Mouse (Mus musculus): ENCODE measurements around the gene Pigr. TPM values are rescaled to one million over a fixed set of nuclear protein-coding genes. Genes with fewer than 3 reads are reported as not detected.

The Pigr gene
- total RNA-seq, 2 experiments from 2014 or later: not detected

DNA sequence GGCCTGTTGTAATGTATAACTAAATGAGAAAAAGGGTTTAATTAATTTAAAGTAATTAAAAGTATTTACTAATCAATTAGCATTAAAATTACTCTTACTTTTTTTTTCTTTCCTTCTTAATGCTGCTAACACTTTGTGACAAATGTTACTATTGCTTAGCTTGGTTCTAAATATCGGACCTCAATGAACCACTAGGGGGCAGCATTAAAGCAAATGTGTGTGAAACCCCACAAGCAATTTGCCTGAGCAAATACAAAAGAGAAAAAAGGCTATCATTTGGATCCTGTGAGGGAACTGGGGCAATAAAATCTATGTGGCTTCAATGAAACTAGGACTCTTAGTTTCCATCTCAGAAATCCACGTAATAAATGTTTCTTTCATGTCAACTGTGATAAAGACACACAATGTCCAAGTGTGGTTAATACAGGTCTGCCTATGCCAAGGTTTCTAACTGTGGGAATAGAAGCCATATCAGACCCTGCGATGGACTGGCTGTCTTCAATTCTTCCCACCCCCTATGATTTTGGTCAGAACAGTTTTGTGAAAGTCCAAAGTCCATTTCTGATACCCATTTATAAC, 50.5 kb downstream of the Pigr start:
- ATAC-seq (replicated peaks; ENCODE audit: poor library complexity): peak; percentile 44; the same call in 1 of the 2 replicates

DNA sequence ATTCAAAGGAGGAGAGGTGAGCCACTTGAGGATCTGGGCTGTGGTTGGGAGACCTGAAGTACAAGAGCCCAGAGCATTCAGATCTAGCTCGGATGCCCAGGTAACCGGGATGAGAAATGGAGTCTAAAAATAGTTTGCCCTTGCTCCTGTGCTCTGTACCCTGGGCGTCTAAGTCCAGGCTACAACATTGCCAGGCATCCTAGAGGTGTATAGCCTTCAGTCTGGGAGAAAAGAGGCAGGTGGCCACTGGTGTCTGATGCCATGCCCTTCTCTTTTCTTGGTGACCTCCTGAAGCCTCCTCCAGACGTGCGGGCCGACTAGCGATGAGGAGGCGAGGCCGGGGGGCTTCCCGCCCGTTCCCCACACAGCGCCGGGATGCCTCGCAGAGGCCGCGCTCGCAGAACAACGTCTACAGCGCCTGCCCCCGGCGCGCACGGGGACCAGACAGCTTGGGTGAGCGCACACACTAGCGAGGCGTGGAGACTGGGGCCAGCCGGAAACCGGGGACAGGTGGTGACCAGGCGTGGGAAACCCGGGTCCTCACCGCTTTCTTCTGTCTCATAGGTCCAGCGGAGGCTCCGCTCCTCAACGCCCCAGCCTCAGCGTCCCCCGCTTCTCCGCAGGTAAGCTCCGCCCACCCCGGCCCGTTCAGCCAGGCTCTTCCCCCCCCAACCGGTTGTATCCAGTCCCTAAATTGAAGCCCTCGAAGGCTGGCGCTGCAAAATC, 51.6 kb downstream of the Pigr start:
- ATAC-seq (replicated peaks; ENCODE audit: poor library complexity): peak; percentile 35

DNA sequence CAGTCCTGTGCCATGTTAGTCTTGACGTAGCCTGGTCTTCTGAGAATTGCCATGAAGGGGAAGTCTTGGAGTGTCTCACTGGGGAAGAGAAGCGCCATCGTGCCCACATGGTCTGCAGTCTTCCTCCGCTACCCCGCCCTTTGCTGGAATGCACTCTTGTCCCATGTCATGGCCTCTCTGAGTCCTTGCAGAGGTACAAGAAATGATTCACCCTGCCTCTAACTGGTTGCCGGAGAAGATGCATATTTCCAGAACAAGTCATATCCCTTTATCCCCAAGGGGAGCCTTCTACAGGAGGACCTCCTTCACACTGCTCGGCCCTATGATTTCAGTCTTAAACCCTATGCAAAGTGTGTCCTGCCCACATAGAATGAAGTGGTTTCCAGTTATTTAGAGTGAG, 53.4 kb downstream of the Pigr start:
- no peak for ATAC-seq (replicated peaks; ENCODE audit: poor library complexity)

DNA sequence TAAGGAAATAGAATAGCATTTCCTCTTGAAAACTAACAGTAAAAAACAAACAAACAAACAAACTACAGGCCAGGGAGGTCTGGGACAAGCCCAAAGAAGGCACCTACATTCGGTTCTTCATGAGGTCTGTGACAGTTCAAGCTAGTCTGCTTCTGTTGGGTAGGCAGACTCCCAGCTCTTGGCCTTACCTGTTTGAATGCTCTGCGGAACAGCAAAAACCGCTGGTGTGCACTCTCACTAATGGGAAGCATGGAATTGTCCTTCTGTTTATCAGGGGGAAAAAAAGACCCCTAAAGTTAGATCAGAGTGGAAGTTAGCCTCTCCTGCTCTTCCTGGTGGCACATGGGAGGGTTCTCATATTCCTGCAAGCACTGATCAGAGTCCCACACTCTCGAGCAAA, 56.7 kb downstream of the Pigr start:
- no peak for ATAC-seq (replicated peaks; ENCODE audit: poor library complexity)

DNA sequence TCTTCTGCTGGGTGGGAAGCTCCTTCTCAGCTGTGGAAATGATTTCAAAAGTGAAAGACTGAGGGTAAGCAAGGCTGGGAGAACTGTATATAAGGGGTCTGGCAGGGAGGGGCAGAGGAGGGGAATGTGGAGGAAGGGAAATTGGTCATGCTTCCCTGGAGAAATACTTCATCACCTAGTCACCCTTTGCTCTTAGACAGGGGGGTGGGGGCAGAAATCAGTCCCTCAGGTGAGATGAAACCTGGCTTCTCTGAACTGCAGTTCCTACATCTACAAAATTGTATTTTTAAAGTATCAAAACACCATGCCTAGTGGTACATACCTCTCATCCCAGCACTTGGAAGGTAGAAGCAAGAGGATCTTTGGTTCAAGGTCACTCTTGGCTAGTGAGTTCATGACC, 60.9 kb downstream of the Pigr start, which contains the start of gene Il24:
Il24 (minus strand) TSS at position 101 of the 400 bp plus-strand sequence.
- no peak for ATAC-seq (replicated peaks; ENCODE audit: poor library complexity)

DNA sequence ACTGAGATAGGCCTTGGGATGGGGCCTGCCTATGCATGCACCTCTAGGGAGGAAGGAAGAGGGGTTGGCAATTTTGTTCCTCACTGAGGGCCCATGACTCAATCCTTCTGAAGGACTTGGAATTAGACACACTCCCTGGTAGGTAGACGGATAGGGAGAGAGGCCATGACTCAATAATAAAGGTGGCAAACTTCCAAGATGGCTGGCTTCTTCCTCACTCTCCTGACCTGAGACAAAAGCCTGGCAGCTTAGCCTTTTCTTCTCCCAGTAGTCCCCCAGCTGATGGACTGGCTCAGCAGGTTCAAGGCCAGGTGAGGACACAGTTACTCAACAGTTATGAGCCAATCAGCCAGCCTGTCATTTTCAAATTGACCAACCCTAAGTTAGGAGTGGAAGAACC, 66.0 kb downstream of the Pigr start:
- no peak for ATAC-seq (replicated peaks; ENCODE audit: poor library complexity)

DNA sequence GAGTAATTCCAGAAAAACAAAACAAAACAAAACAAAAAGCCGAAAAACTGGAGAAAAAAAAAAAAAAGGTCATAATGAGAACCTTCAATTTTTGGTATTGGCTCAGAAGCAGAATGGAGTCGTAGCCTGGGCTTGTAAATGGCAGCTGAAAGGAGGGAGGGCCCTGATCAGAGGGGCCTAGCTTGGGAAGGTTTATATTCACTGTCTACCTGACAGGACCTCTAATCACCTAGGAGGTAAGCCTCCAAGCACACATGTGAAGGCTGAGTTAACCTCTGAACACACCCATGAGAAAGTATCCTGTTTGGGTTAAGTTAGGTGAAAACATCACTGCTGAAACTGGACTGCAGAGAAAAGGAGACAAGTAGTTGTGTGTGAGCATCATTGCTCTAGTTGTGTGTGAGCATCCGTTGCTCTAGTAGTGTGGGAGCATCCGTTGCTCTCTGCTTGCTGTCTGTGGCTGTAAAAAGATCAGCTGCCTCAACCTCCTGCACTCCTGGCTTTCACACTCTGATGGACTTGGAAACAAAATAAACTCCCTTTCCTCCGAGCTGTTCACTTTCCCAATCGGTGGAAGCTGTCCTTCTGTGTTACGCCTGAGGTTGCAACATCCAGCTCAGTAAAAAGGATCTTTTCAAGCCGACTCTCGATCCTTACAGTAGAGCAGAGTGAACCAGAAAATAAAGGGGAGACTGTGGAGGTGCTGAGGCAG, 67.0 kb downstream of the Pigr start:
- no peak for ATAC-seq (replicated peaks; ENCODE audit: poor library complexity)

DNA sequence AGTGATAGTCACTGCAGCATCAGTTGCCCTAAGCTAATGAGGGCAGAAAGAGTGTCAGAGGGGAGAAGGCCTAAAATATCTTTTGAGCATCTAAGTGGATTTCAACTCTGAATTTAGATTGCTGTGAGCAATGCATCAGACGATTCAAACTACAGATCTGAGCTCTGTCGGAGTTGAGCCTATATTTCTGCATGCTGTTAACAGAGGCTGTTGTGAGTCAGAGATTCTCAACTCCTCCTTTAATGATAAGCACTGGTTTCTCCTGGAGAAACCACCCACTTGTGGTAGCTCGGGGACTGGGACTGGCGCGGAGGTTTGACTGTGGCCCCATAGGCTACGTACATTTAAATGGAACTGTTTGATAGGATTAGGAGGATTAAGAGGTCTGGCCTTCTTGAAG, 68.0 kb downstream of the Pigr start:
- no peak for ATAC-seq (replicated peaks; ENCODE audit: poor library complexity)

Other genes with a start within 250 kb of the Pigr start
- not detected in 2 replicates for gene Zp3r, start 197.1 kb upstream of the Pigr start, total RNA-seq (2015)
- gene Zp3r, start 197.1 kb upstream of the Pigr start, total RNA-seq (2017): not detected in 2 replicates
- gene C4bp, start 165.1 kb upstream of the Pigr start, total RNA-seq (2015): not detected in 2 replicates
- not detected in 2 replicates for gene C4bp, start 165.1 kb upstream of the Pigr start, total RNA-seq (2017)
- not detected in 2 replicates for gene Gm29427, start 110.9 kb upstream of the Pigr start, total RNA-seq (2015)
- not detected in 2 replicates for gene Gm29427, start 110.9 kb upstream of the Pigr start, total RNA-seq (2017)
- 8.9 and 9.7 TPM in 2 replicates for gene Yod1, start 109.4 kb upstream of the Pigr start, total RNA-seq (2015)
- 6.4 and 6.5 TPM in 2 replicates for gene Yod1, start 109.4 kb upstream of the Pigr start, total RNA-seq (2017)
- gene Pfkfb2, start 97.4 kb upstream of the Pigr start, total RNA-seq (2015): 2.9 and 6.9 TPM in 2 replicates
- 15.7 and 17.1 TPM in 2 replicates for gene Pfkfb2, start 97.4 kb upstream of the Pigr start, total RNA-seq (2017)
- gene AA986860, start 94.7 kb upstream of the Pigr start, total RNA-seq (2015): 0.10 TPM in 1 of 2 replicates, not detected in the other
- gene AA986860, start 94.7 kb upstream of the Pigr start, total RNA-seq (2017): 0.10 TPM in 1 of 2 replicates, not detected in the other
- not detected in 2 replicates for gene Fcamr, start 25.8 kb upstream of the Pigr start, total RNA-seq (2015)
- not detected in 2 replicates for gene Fcamr, start 25.8 kb upstream of the Pigr start, total RNA-seq (2017)
- gene Fcmr, start 39.0 kb downstream of the Pigr start, total RNA-seq (2015): not detected in 2 replicates
- not detected in 2 replicates for gene Fcmr, start 39.0 kb downstream of the Pigr start, total RNA-seq (2017)
- not detected in 2 replicates for gene Il24, start 60.8 kb downstream of the Pigr start, total RNA-seq (2015)
- gene Il24, start 60.8 kb downstream of the Pigr start, total RNA-seq (2017): not detected in 2 replicates
- not detected in 2 replicates for gene Il20, start 84.8 kb downstream of the Pigr start, total RNA-seq (2015)
- not detected in 2 replicates for gene Il20, start 84.8 kb downstream of the Pigr start, total RNA-seq (2017)
- 0.61 TPM in 1 of 2 replicates, not detected in the other for gene Il19, start 113.4 kb downstream of the Pigr start, total RNA-seq (2015)
- gene Il19, start 113.4 kb downstream of the Pigr start, total RNA-seq (2017): not detected in 2 replicates
- gene Il10, start 193.2 kb downstream of the Pigr start, total RNA-seq (2015): 0.32 TPM in 1 of 2 replicates, not detected in the other
- not detected in 2 replicates for gene Il10, start 193.2 kb downstream of the Pigr start, total RNA-seq (2017)